Mouse (Mus musculus) heart, postnatal 10 days (tissue): ENCODE measurements around the gene Cyp4f17. TPM values are rescaled to one million over a fixed set of nuclear protein-coding genes. Genes with fewer than 3 reads are reported as not detected.
"Not testable (repeated sequence)": the region's sequence is repeated elsewhere in the genome, so short reads cannot be mapped to it uniquely, and the experiment has no call there.

ENCODE experiments used
- DNase-seq, 2 experiments: peaks; one replicate each; pipeline ENCODE4 v3.0.0; 2021
- intact Hi-C: fragments of 180-260 bp; cut with DNase I; formaldehyde crosslinking; loops from one replicate; pipeline ENCODE4 v1.15.1; 2025
- total RNA-seq, 2 experiments: library from RNA; stranded (reverse); gene quantifications; 2 replicates each; pipeline ENCODE4 v1.2.3; 2021

Cyp4f17 gene
- total RNA-seq, 2 experiments from 2014 or later = 6.4 to 6.8 TPM

DNA sequence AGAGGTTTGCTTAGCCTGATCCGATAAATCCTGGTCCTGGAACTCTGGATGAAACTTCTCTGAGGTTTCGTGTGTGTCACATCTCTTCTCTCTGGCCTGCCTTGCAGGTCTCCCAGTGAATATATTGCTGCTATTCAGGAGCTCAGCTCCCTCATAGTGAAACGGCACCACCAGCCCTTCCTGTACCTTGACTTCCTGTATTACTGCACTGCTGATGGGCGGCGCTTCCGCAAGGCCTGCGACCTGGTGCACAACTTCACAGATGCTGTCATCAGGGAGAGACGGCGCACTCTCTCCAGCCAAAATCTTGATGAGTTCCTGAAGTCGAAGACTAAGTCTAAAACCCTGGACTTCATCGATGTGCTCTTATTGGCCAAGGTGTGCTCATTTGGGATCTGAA is 18.0 kb downstream of the Cyp4f17 start:
- intact Hi-C loops = no loop called here
- no peak for DNase-seq

DNA sequence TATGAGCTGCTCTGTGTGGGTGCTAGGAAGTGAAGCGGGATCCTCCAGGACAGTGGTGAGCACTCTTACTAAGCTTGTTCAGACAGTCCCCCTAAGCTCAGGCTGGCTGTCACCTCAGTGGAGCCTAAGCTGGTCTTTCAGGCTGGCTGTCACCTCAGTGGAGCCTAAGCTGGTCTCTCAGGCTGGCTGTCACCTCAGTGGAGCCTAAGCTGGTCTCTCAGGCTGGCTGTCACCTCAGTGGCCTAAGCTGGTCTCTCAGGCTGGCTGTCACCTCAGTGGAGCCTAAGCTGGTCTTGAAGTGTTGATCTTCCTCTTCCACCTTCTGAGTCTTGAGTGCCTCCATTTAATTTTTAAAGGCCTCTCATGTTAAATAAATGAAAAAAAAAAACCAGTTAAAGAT is 20.5 kb downstream of the Cyp4f17 start:
- DNase-seq = not testable (repeated sequence)
- intact Hi-C loops = loop anchor here (5.0 kb wide), 1 partner anchor 111 kb away; no protein-coding TSS in a partner anchor

DNA sequence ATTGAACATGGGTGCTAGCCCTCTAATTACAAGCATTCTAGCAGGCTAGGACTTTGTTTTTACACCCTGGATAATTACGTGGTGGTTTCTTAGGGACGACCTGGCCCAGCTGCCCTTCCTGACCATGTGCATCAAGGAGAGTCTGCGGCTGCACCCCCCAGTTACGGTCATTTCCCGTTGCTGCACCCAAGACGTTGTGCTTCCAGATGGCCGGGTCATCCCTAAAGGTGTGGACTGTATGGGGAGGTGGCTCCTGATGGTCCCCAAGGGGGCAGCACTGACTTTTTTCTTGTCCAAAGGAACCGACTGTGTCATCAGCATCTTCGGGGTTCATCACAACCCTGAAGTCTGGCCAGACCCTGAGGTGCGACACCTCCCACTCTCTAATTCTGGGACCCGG is 21.9 kb downstream of the Cyp4f17 start:
- no peak for DNase-seq
- intact Hi-C loops = loop anchor here (1.0 to 5.0 kb wide), 2 partner anchors 110 to 155 kb away; no protein-coding TSS in a partner anchor

DNA sequence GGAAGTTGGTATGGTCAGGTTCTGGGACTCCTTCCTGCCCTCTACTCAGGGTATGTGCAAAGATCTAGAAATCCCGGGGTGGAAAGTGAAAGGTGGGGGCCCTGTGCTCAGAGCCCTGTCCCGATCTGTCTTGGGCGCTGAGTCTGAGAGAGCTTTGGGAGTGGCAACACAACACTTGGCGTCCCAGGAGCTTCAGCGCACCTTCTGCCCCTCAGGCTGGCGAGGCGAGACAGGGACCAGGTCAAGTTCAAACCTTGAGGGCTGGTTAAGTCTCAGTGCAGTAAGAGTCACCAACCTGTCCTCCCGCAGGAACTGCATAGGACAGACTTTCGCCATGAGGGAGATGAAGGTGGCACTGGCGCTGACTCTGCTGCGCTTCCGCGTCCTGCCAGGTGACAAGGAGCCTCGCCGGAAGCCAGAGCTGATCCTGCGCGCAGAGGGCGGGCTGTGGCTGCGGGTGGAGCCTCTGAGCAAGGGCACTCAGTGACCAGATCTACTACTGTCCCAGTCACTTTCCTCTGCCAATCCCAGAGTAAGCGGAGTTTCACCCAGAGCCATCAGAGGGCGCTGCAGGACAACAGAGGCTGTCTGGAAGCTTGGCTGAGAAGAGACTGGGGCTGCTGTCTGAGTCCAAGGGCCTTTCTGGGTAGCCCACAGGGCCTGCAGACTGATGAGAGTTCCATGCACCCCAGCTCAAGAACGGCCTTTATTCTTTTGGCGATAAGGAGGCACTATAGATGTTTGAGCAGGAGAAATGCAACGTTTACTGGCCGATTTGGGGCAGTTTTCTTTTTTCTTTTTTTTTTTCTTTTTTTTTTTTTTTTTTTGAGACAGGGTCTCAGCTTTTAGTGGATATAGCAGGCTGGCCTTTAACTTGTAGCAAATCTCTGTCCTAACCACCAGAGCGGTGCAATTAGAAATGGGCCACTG is 22.8 kb downstream of the Cyp4f17 start:
- DNase-seq = peak; percentile 94 to 96
- intact Hi-C loops = loop anchor here (1.0 to 5.0 kb wide), 2 partner anchors 109 to 154 kb away; no protein-coding TSS in a partner anchor

DNA sequence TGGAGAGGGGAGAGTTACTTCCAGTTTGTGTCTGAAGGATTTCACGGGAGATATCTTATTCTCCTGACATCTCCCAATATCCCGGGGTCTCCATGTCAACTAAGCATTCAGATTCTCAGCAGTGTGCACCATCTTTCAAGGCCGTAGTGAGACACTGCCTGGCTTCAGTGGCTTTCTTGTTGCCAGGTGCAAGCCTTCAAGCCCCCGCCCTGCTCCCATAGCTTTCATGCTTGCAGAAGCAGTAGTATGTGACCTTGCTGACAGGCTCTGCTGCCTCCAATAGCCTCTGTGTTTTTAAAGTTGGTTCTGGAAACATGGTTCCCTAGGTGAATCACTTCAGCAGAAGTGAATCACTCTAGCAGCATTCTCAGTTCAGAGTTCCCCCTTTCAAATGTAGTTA is 26.5 kb downstream of the Cyp4f17 start:
- DNase-seq, intact Hi-C loops: not testable (repeated sequence)

DNA sequence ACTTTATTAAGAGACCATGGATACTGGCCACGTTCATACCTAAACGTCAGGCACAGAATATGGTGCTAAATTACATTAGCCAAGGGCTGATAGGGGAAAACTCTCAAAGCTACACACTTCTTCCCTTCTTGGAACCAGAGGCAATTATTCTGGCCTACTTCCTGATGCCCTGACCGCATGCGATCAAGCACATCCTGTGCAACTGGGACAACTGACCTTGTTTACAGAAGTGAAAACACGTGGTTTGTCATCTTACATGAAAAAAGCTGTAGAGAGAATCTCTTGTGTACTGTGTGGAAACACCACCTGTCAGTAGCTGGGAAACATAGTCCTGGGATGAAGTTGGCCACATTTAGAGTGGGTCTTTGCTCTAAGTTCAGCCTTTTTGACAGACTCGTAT is 28.2 kb downstream of the Cyp4f17 start:
- intact Hi-C loops = no loop called here
- no peak for DNase-seq

DNA sequence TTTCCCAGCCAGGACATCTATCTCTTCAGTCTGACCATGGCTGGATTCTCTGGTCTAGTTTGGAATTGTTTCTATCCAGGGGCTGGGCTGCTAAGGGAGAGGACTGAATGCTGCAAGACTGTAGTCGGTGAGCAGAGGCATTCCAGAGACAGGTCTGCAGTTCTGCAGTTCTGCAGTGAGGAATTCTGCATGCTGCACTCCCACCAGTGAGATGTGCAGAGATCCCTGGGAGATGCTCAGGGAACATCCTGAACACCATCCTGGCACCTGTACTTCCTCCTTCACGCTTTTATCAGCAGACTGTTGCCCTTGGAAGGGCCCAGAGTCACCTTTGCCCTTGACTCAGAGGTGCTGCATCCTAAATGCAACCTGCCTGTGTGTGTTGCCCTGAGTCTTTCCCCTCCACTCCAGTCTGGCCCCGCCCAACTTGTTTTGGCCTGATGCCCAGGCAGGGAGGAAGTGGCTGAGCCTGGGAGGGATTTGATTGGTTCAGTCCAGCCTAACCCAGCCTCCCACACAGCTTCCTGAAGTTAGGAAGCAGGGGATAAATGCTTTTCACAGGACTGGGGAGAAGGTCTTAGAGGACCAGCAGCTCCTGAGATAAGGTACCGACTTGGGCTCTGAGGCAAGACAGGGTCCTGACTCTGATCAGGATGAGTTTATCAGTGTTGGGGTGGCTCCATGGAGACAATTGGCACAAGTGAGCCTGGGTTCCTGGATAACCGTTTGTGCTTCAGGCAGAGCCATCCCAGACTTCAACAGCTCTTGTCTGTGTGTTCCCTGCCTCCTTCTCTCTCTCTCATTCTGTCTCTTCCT is 30.4 kb downstream of the Cyp4f17 start, which contains the start of gene Cyp4f16:
Gene Cyp4f16 (plus strand): TSS at position 508 of the 816 bp plus-strand sequence.
- intact Hi-C loops = not testable (repeated sequence)
- peak; percentile 96 to 98 for DNase-seq

DNA sequence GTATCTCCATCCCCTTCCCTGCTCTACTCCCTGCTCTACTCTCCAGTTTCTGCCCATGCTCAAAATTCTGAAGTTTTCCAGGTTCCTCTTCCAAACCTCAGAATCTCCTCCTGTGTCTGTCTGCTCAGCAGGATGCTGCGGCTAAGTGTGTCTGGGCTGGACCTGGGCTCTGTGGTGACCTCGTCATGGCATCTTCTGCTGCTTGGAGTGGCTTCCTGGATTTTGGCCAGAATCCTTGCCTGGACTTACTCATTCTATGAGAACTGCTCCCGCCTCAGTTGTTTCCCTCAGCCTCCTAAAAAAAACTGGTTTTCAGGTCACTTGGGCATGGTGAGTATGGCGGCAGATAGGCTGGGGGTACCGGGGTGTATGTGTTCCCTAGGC is 31.0 kb downstream of the Cyp4f17 start:
- peak in 1 of 2 experiments; percentile 40 for DNase-seq
- intact Hi-C loops = no loop called here

DNA sequence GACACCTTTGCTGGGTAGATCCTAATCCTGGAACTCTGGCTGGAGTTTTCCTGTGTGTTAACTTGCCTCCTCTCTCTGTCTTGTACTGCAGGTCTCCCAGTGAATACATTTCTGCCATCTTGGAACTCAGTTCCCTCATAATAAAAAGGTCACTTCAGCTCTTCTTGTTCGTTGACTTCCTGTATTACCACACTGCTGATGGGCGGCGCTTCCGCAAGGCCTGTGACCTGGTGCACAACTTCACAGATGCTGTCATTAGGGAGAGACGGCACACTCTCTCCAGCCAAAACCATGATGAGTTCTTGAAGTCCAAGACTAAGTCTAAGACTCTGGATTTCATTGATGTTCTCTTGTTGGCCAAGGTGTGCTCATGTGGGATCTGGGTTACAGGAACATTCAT is 38.9 kb downstream of the Cyp4f17 start:
- intact Hi-C loops = loop anchor here (5.0 kb wide), 1 partner anchor 88 kb away; no protein-coding TSS in a partner anchor

DNA sequence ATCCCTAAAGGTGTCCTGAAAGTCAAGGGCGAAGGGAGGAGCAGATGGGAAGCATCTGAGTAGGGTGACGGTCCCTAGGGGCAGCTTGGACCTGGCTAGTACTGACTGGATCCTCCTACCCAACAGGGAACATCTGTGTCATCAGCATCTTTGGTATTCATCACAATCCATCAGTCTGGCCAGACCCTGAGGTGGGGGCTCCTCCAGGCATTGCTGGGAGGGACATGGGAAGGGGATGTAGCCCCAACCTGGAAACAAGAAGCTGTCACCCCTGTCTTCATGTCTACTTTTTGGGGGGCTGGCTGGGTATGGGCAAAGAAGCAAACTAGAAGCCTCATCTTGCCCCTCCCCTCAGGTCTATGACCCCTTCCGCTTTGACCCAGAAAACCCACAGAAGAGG is 44.5 kb downstream of the Cyp4f17 start:
- DNase-seq, intact Hi-C loops: not testable (repeated sequence)

More for the DNA sequence above, 38.9 kb downstream of the Cyp4f17 start:
- DNase-seq = not testable (repeated sequence)

DNA sequence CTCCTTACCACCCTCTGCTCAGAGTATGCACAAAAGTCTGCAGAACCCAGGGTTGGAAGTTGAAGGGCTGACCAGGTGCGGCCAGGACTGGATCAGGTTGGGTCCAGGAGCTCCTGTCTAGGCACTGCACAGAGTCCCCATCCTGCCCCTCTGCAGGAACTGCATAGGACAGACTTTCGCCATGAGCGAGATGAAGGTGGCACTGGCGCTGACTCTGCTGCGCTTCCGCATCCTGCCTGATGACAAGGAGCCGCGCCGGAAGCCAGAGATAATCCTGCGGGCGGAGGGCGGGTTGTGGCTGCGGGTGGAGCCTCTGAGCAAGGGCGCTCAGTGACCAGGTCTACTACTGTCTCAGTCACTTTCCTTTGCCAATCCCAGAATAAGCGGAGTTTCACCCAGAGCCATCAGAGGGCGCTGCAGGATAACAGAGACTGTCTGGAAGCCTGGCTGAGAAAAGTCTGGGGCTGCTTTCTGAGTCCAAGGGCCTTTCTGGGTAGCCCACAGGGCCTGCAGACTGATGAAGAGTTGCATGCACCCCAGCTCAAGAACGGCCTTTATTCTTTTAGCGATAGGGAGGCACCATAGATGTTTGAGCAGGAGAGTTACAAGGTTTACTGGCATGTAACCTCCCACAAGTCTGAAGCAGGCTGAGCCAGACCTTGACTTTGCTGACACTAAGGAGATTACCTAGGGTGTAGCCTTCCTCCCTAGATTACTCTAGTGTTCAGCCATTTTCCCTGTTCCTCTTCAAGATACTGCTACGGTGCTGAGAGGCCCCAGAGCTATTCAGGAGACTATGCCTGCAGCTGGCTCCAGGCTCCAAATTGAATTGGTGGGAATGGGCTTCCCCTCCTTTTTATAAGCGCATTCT is 45.3 kb downstream of the Cyp4f17 start:
- peak; percentile 76 to 84 for DNase-seq
- intact Hi-C loops = loop anchor here (1.0 kb wide), 1 partner anchor 129 kb away; no protein-coding TSS in a partner anchor

DNA sequence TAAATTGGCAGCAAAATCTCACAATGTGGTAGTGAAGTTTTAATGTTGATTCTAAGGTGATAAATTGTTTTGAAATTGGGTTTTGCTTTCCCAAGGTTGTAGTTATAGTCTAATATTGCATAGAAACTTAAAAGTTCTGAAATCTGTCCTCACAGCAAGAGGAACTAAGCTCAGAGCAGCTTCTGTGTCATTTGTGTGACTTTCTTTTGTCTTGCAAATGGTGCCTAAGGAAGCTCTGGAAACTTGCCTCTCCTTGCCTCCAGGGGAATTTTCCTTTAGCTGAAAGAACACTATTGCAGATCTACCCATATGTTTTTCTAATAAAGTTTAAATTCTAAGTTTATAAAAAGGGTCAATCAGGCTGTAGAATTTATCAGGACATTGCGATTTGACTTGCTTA is 47.2 kb downstream of the Cyp4f17 start:
- DNase-seq, intact Hi-C loops: not testable (repeated sequence)

DNA sequence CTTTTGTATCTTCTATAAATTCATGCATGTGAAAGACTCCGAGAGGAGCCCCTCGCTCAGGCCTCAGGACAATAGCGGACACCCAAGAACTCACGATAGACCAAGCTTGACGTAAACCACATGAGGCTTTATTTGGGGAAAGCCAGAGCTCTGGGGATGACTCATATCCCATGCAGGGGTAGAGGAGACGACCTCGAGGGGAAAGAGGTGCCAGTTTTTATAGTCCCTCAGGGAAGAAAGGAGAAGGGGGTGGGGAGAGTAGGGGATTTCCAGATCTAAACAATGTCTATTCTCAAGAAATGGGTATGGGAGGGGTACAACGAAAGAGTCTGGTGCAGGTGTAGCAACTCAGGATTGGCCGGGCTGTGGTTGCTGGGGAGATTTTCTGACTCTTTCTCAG is 48.5 kb downstream of the Cyp4f17 start:
- intact Hi-C loops, DNase-seq: not testable (repeated sequence)

DNA sequence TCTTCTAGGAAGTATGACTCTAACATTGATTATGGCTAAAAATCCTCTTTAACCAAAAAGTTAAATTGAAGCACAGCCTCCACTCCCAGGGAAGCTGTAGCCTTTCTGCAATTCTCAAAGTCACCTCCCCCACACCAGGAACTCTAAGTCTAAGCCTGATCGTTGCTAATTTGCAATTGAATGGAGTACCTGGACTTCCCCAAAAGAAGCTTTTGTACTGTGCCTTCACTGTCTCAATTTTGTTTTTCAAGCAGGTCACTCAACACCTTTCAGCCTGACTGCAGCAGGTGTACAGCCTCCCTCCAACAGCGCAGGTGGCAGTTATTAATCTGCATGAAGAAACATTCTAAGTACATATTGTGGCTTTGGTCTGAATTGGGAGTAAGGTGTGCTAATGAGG is 57.5 kb downstream of the Cyp4f17 start:
- intact Hi-C loops, DNase-seq: not testable (repeated sequence)

DNA sequence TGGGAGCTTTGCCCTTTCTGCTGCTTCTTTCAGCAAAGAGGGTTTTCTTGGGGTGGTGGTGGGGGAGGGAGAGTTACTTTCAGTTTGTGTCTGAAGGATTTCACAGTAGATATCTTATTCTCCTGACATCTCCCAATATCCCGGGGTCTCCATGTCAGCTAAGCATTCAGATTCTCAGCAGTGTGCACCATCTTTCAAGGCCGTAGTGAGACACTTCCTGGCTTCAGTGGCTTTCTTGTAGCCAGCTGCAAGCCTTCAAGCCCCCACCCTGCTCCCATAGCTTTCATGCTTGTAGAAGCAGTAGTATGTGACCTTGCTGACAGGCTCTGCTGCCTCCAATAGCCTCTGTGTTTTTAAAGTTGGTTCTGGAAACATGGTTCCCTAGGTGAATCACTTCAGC is 67.4 kb downstream of the Cyp4f17 start:
- intact Hi-C loops, DNase-seq: not testable (repeated sequence)

DNA sequence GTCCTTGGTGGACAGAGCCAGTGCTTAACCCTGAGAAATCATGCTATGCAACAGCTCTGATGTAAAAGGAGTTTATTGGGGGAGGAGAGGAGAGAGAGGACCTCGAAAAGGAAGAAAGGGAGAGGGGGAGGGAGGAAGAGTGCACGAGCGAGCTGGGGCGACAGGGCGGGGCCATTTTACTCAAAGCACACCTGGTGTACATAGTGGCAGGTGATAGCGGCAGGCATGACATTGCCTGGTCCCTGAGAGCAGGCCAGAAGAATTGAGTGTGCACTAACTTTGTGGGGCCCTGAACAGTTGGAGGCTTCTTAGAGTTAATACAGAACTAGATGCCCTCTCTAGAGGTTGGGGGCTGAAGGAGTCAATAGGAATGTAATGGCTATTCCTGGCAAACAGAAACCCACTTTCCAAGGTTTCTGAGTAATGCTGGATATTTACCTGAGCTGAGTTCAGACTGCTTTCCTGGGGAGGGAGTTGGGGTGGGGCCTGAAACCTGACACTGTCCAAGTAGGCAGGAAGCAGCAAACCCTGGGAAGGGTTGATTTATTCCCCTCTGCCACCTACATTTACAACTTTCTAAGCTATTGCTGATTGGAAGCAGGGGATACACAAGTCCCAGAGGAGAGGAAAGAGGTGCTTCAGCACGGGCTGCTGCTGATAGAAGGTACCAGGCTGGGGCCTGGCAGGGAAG is 71.8 kb downstream of the Cyp4f17 start:
- no peak for DNase-seq
- intact Hi-C loops = no loop called here
